Mouse (Mus musculus) frontal cortex, adult (tissue): ENCODE measurements around the gene Acsl6.
"Not testable (repeated sequence)": the region's sequence is repeated elsewhere in the genome, so short reads cannot be mapped to it uniquely, and the experiment has no call there.

Experiments used
- ATAC-seq: cut with Nextera tagmentation; 2 replicates; pipeline ENCODE4 v1.9.2; 2017; ENCODE audit warnings: mild to moderate bottlenecking, moderate library complexity, mixed read lengths; ENCODE audit not compliant: low TSS enrichment

Acsl6 gene

GRCm38 (mm10) chr11:54303728-54304470 is at the start of gene Acsl6:
TSS of gene Acsl6 (plus strand) at chr11:54303798.
- ATAC-seq, result peak; percentile 49

- no peak for ATAC-seq
These were observed 49.5 kb upstream of the Acsl6 start for GRCm38 (mm10) chr11:54254114-54254513.

GRCm38 (mm10) chr11:54256624-54257376 is 46.8 kb upstream of the Acsl6 start:
- no peak for ATAC-seq

- ATAC-seq, result no peak
These were observed 40.1 kb upstream of the Acsl6 start for GRCm38 (mm10) chr11:54263405-54264031.

- ATAC-seq, result peak; percentile 31; the same call in 1 of the 2 replicates
These were observed 39.1 kb upstream of the Acsl6 start for GRCm38 (mm10) chr11:54264542-54264941.

- no peak for ATAC-seq
These were observed 36.4 kb upstream of the Acsl6 start, which contains the start of gene Il3 for GRCm38 (mm10) chr11:54267177-54267576. TSS of gene Il3 (minus strand) at chr11:54267277.

GRCm38 (mm10) chr11:54269191-54269896 is 34.3 kb upstream of the Acsl6 start:
- ATAC-seq, result peak; percentile 77

- ATAC-seq, result no peak
These were observed 32.1 kb upstream of the Acsl6 start for GRCm38 (mm10) chr11:54271437-54271949.

GRCm38 (mm10) chr11:54287821-54288453 is 15.7 kb upstream of the Acsl6 start:
- no peak for ATAC-seq

- ATAC-seq, result no peak
These were observed 11.4 kb upstream of the Acsl6 start for GRCm38 (mm10) chr11:54292163-54292562.

GRCm38 (mm10) chr11:54293980-54294807 is 9.4 kb upstream of the Acsl6 start:
- no peak for ATAC-seq

- no peak for ATAC-seq
These were observed 7.6 kb upstream of the Acsl6 start for GRCm38 (mm10) chr11:54295971-54296370.

GRCm38 (mm10) chr11:54296734-54297133 is 6.9 kb upstream of the Acsl6 start:
- no peak for ATAC-seq

GRCm38 (mm10) chr11:54297471-54297870 is 6.1 kb upstream of the Acsl6 start:
- not testable (repeated sequence) for ATAC-seq

GRCm38 (mm10) chr11:54298777-54299176 is 4.8 kb upstream of the Acsl6 start:
- ATAC-seq, result no peak

- peak; percentile 83 for ATAC-seq
These were observed 1.6 kb upstream of the Acsl6 start for GRCm38 (mm10) chr11:54301994-54302393.

- no peak for ATAC-seq
These were observed 992 bp upstream of the Acsl6 start for GRCm38 (mm10) chr11:54302606-54303005.

- no peak for ATAC-seq
These were observed 396 bp upstream of the Acsl6 start for GRCm38 (mm10) chr11:54303076-54303727.

GRCm38 (mm10) chr11:54304471-54304873 is 874 bp downstream of the Acsl6 start:
- ATAC-seq, result no peak

GRCm38 (mm10) chr11:54305331-54305730 is 1.7 kb downstream of the Acsl6 start:
- no peak for ATAC-seq
